Mouse (Mus musculus) brain, embryonic 14.5 days (tissue): ENCODE results near the gene Ptges. TPM values are rescaled to one million over a fixed set of nuclear protein-coding genes. Genes with fewer than 3 reads are reported as not detected.
"Not testable (repeated sequence)": the region's sequence is repeated elsewhere in the genome, so short reads cannot be mapped to it uniquely, and the experiment has no call there.

Source experiments
- DNase-seq: peaks from one replicate; pipeline ENCODE4 v3.0.0-alpha.2; 2011; ENCODE audit warnings: low read depth
- CTCF ChIP-seq: fragments of 200-500 bp; IDR thresholded peaks from 2 replicates; pipeline ENCODE4 v1.5.1; 2012; ENCODE audit warnings: inconsistent platforms, mild to moderate bottlenecking, moderate library complexity, borderline replicate concordance; ENCODE audit not compliant: insufficient read depth, insufficient read length; ENCODE audit errors: extremely low read depth
- POLR2A ChIP-seq: fragments of 200-500 bp; IDR thresholded peaks from 2 replicates; pipeline ENCODE4 v1.6.1; 2012; ENCODE audit warnings: mild to moderate bottlenecking, inconsistent platforms, borderline replicate concordance; ENCODE audit not compliant: poor library complexity, insufficient read depth, insufficient read length, severe bottlenecking; ENCODE audit errors: extremely low read depth
- polyA plus RNA-seq: library from polyadenylated mRNA; depleted of rRNA; stranded (reverse); fragments of >200 nt; gene quantifications from 2 replicates; pipeline ENCODE4 v1.2.3, GENCODE M21; 2012; rRNA removed

Ptges gene
- polyA plus RNA-seq = 3.8 and 4.7 TPM in 2 replicates

DNA sequence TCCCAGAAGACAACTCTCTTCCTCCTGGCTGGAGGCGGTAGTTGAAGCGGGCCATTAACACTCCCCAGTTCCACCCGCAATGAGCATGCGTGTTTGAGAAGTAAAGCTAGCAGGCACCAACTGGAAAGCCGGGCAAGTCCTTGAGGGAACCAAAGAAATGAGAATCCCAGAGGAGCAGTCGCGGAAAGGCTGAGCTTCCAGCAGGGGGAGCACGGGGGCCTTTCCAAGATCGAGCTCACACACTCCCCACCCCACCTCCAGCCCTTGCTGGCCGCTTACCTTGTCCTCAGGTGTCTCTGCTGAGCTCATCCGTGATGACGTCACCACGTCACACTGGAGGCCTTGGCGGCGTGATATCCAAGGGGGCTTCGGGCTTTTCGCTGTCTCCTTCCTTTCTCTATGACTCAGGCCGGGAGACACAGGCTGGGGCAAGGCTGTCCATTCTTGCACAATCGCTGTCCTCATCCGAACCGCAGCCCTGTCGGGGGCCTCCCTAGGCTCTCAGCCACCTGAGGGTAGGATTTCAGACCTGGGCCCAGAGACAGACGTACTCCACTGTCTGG, at the start of gene Ptges:
Gene Ptges (minus strand): TSS at position 381 of the 563 bp plus-strand sequence.
- peak; percentile 90 for DNase-seq
- TF ChIP-seq CTCF (peak; percentile 86), POLR2A (no peak)

DNA sequence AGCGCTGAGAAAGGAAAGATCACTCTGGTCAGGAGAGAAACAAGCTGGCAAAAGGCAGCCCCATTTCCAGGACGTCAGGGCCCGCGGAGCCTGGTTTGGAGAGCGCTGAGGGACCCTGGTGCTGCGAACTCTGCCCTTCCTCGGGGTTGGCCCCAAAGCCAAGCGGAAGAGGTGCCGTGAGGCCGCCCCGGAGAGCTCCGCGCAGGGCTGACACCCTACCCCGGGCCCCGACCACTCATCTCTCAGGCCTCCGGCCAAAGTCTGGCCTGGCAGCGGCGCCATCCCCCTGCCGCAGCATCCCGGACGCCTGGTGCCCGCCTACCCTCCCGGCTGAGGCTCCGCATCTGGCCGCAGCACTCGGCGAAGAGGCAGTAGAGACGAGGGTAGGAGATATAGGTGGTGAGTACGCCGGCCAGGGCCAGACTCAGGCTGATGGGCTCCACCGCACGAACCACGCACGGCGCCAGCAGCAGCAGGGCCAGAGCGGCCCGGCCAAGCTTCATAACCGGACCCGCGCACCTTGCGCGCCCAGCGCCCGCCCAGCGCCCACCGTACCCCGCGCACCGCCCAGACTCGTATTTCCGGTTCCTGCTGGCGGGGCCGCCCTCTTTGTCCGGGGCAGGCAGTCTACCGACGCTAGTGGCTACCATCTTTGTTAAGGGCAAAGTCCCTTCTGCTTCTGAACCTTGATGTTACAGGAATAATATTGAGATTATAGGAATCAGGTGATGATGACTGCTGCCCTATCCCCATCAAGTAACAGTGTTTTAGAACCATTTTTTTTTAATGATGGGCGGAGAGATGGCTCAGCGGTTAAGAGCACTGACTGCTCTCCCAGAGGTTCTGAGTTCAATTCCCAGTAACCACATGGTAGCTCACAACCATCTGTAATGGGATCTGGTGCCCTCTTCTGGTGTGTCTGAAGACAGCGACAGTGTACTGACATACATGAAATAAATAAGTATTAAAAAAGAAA, 38.0 kb upstream of the Ptges start, which contains the start of gene Tor1a:
Gene Tor1a (minus strand): TSS at position 582 of the 976 bp plus-strand sequence.
- TF ChIP-seq CTCF (no peak), POLR2A (peak; percentile 98)
- DNase-seq = peak; percentile 96

- no peak for TF ChIP-seq POLR2A
- TF ChIP-seq CTCF = no peak
- no peak for DNase-seq
These were observed 37.2 kb upstream of the Ptges start for GRCm38 (mm10) chr2:30966826-30967225.

DNA sequence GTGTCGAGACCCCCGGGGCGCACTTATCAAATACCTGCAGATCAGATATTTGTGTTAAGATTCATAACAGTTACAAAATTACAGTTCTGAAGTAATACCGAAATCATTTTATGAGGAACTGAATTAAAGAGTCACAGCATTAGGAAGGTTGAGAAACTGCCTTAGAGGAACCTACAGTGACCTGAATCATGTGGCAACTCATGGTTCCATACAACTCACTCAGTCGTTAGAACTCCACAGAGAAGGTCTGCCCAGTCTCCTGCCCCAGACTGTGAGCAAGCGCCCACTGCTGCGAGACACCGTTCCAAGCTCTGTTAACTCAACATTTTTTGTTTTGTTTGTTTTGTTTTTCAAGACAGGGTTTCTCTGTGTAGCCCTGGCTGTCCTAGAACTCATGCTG, 36.0 kb upstream of the Ptges start:
- DNase-seq = no peak
- TF ChIP-seq CTCF = no peak
- TF ChIP-seq POLR2A = no peak

GRCm38 (mm10) chr2:30962570-30963254, 33.0 kb upstream of the Ptges start:
- no peak for DNase-seq
- TF ChIP-seq POLR2A (no peak), CTCF (no peak)

GRCm38 (mm10) chr2:30959856-30960255, 30.2 kb upstream of the Ptges start:
- DNase-seq = no peak
- TF ChIP-seq POLR2A (no peak), CTCF (no peak)

GRCm38 (mm10) chr2:30958726-30959125, 29.1 kb upstream of the Ptges start:
- DNase-seq = no peak

DNA sequence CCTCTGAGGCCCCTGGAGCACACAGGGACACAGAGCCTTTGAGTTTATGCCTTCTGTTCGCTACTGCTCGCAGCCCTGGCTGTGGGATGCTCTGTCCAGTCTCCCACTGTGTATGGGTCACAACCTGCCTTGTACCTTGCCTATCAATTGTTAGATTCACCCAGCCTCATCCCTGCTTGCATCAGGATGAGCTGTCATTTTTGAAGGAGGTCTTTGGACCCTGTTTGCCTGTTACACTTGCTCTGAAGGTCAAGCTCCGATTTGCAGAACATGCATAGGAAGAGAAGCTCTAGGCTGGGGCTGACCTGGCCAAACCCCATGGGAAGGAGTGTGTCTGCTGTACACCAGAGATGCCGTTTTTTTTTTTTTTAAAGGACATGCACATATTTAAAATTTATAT, 27.8 kb upstream of the Ptges start:
- TF ChIP-seq CTCF = no peak
- TF ChIP-seq POLR2A = no peak
- no peak for DNase-seq

More at GRCm38 (mm10) chr2:30958726-30959125, 29.1 kb upstream of the Ptges start:
- TF ChIP-seq CTCF (no peak), POLR2A (no peak)

DNA sequence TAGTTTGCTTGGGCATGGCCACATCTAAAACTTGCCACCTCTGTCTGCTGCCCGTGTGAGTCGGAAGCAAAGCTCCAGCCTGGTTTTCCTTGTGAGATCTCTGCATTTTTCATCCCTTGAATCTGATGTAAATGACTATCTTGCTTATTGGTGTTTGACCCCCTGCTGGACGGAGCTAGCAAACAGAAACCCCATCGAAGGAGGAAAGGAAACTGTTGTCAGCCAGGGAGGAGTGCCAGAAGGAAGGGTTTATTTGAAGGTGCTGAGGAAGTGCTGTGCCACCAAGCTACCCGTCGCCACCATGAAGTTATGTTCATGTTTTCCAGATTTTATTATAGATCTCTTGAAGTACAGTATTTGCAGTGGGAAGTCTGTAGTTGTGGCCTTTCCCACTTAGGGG, 25.1 kb upstream of the Ptges start:
- no peak for DNase-seq

GRCm38 (mm10) chr2:30952824-30953490, 23.3 kb upstream of the Ptges start, which contains the start of gene Tor1b:
TSS of gene Tor1b (plus strand) at chr2:30952959.
- peak; percentile 97 for DNase-seq
- TF ChIP-seq CTCF (peak; percentile 31; the same call in 1 of the 2 replicates), POLR2A (peak; percentile 92)

More for the DNA sequence above, 25.1 kb upstream of the Ptges start:
- no peak for TF ChIP-seq CTCF
- no peak for TF ChIP-seq POLR2A

GRCm38 (mm10) chr2:30952457-30952823, 22.8 kb upstream of the Ptges start:
- no peak for TF ChIP-seq POLR2A
- no peak for TF ChIP-seq CTCF
- DNase-seq = no peak

DNA sequence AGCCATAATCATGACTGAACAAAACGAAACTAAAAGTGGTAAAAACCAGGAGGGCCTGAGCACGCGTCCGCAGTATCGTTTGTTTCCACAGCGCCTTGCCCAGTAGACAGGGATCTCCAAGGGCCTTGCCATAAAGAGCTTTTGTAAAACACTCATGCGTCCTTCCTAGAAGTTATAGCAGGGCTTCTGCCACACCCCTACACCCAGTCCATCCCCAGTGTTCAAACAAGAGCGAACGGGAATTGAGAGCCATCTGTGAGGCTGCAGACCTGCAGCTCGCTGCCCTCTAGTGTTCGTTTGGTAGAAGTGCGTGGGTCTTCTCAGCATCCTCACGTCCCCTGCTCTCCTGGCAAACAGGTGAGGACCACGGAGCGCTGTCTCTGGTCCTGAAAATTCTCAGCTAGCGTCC, 12.9 kb upstream of the Ptges start:
- DNase-seq = peak; percentile 88
- TF ChIP-seq POLR2A (no peak), CTCF (peak; percentile 96)

DNA sequence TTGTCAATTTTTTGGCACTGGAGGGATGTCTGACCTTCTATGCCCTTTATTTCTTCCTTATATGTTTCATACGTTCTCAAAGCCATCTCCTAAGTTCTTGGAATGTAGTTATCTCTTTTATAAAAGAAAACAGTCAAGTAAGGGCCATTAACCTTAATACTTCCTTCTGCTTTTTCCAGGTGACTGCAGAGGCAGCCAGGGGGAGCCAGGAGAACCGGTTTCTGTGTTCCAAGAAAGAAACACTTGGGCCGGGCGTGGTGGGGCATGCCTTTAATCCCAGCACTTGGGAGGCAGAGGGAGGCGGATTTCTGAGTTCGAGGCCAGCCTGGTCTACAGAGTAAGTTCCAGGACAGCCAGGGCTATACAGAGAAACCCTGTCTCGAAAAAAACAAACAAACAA, 12.5 kb upstream of the Ptges start:
- DNase-seq = not testable (repeated sequence)
